Comparison of ENCODE assay signal across 10 mouse cellular contexts in genomic region chr3:53166001-53166400, GRCm38 (mm10).
DNase-seq lines count a peak whose midpoint lies in the region; ATAC-seq and TF ChIP-seq lines count a peak whose summit lies in the region.
"Had no signal": no experiment of that assay in that cellular context is flagged by ENCODE, and none has a peak within 500 bp of the region (broad histone marks: within the 10 kb centered on the region; RNA-seq: fewer than 3 reads in every experiment).

No protein-coding gene starts in this region.

- no peaks in the 10 kb centered on the region for H3K4me1 ChIP-seq in liver, adult 2 months (ENCODE audit: control insufficient read depth, insufficient read depth, low read length)
- no peaks in the 10 kb centered on the region for H3K4me1 ChIP-seq in liver, embryonic 12.5 days
- H3K4me1 ChIP-seq in forebrain, embryonic 13.5 days = no peaks in the 10 kb centered on the region
- no peaks in the 10 kb centered on the region for H3K4me1 ChIP-seq in forebrain, embryonic 11.5 days (replicated peaks; ENCODE audit: control insufficient read depth, insufficient read depth, low read length)
- H3K4me1 ChIP-seq: liver, embryonic 15.5 days had no signal

- H3K4me2 ChIP-seq in liver, embryonic 12.5 days = no peak overlapping the region
- no peak overlapping the region for H3K4me2 ChIP-seq in forebrain, embryonic 13.5 days
- no peak overlapping the region for H3K4me2 ChIP-seq in forebrain, embryonic 11.5 days (ENCODE audit: low read depth, low read length, severe bottlenecking)
- H3K4me2 ChIP-seq: liver, embryonic 15.5 days had no signal

- no peaks in the 10 kb centered on the region for H3K36me3 ChIP-seq in liver, adult 2 months (ENCODE audit: control insufficient read depth, insufficient read depth, low read length)
- no peaks in the 10 kb centered on the region for H3K36me3 ChIP-seq in liver, embryonic 12.5 days
- no peaks in the 10 kb centered on the region for H3K36me3 ChIP-seq in forebrain, embryonic 13.5 days (ENCODE audit: poor library complexity, severe bottlenecking)
- H3K36me3 ChIP-seq in forebrain, embryonic 11.5 days (ENCODE audit: control insufficient read depth, insufficient read depth, low read length) = no peaks in the 10 kb centered on the region
- H3K36me3 ChIP-seq: liver, embryonic 15.5 days had no signal

- ATAC-seq in liver, embryonic 12.5 days = no peak
- no peak for ATAC-seq in forebrain, embryonic 13.5 days
- no peak for ATAC-seq in forebrain, embryonic 11.5 days (replicated peaks; ENCODE audit: low FRiP score)
- ATAC-seq in erythroid progenitor cell, adult 5-6 weeks (replicated peaks; ENCODE audit: low FRiP score, poor library complexity, severe bottlenecking) = no peak

- H3K9ac ChIP-seq in liver, adult 2 months (ENCODE audit: low read depth, low read length) = no peak overlapping the region
- H3K9ac ChIP-seq in liver, embryonic 12.5 days = no peak overlapping the region
- H3K9ac ChIP-seq in forebrain, embryonic 13.5 days = no peak overlapping the region
- H3K9ac ChIP-seq in forebrain, embryonic 11.5 days (ENCODE audit: low read length) = no peak overlapping the region
- H3K9ac ChIP-seq: liver, embryonic 15.5 days had no signal

- WGBS in liver, adult 2 months = 66% methylated on average over 8 of the region's 8 CpGs
- WGBS in liver, embryonic 12.5 days (ENCODE audit: insufficient replicate concordance) = 40% methylated on average over 8 of the region's 8 CpGs
- 68% methylated on average over 8 of the region's 8 CpGs for WGBS in forebrain, embryonic 13.5 days
- WGBS in forebrain, embryonic 11.5 days = 60% methylated on average over 8 of the region's 8 CpGs

- no peaks in the 10 kb centered on the region for H3K79me2 ChIP-seq in liver, adult 2 months (ENCODE audit: control insufficient read depth, insufficient read depth, low read length)

- H3K27me3 ChIP-seq in liver, adult 2 months (ENCODE audit: control insufficient read depth, insufficient read depth, low read length) = no peaks in the 10 kb centered on the region
- no peaks in the 10 kb centered on the region for H3K27me3 ChIP-seq in liver, embryonic 12.5 days (replicated peaks)
- no peaks in the 10 kb centered on the region for H3K27me3 ChIP-seq in forebrain, embryonic 13.5 days
- H3K27me3 ChIP-seq in forebrain, embryonic 11.5 days (ENCODE audit: control insufficient read depth, insufficient read depth, low read length) = no peaks in the 10 kb centered on the region
- H3K27me3 ChIP-seq: liver, embryonic 15.5 days had no signal

- TF ChIP-seq CTCF in liver, adult 2 months (IDR thresholded peaks at IDR 0.05; ENCODE audit: low read depth, low read length) = no peak

- no peak for TF ChIP-seq POLR2A in liver, adult 2 months (IDR thresholded peaks at IDR 0.05; ENCODE audit: extremely low read depth, insufficient read depth, low read length)

- H3K4me3 ChIP-seq in liver, adult 2 months (ENCODE audit: insufficient read depth, low read depth, low read length) = no peak overlapping the region
- no peak overlapping the region for H3K4me3 ChIP-seq in liver, embryonic 12.5 days
- no peak overlapping the region for H3K4me3 ChIP-seq in forebrain, embryonic 13.5 days
- no peak overlapping the region for H3K4me3 ChIP-seq in forebrain, embryonic 11.5 days (ENCODE audit: low read depth, low read length)
- H3K4me3 ChIP-seq: liver, embryonic 15.5 days had no signal

- no peaks in the 10 kb centered on the region for H3K9me3 ChIP-seq in liver, embryonic 12.5 days (replicated peaks)
- H3K9me3 ChIP-seq in forebrain, embryonic 13.5 days (replicated peaks) = no peaks in the 10 kb centered on the region
- H3K9me3 ChIP-seq in forebrain, embryonic 11.5 days (ENCODE audit: control insufficient read depth, low read length) = no peaks in the 10 kb centered on the region
- H3K9me3 ChIP-seq: liver, embryonic 15.5 days had no signal

- peak; percentile 36 for DNase-seq in liver, adult 2 months (ENCODE audit: extremely low read depth, low read depth, low spot score)
- DNase-seq in heart, adult 9 months (ENCODE audit: low spot score in 2 of 2) = peak; percentile 77 to 83
- peak; percentile 11 for DNase-seq in kidney, adult 11 months
- peak; percentile 55 for DNase-seq in lung, postnatal 36 days
- DNase-seq in forebrain, embryonic 11.5 days (ENCODE audit: low spot score) = no peak
- DNase-seq: adrenal gland, adult 8-10 months had no signal

- no peak overlapping the region for H3K27ac ChIP-seq in liver, adult 2 months (replicated peaks; ENCODE audit: insufficient read depth, low read depth, low read length)
- H3K27ac ChIP-seq in liver, embryonic 12.5 days = no peak overlapping the region
- no peak overlapping the region for H3K27ac ChIP-seq in forebrain, embryonic 13.5 days
- H3K27ac ChIP-seq in forebrain, embryonic 11.5 days (ENCODE audit: low read depth, low read length) = no peak overlapping the region
- H3K27ac ChIP-seq: liver, embryonic 15.5 days had no signal
